Mouse (Mus musculus) myocyte (in vitro differentiated cells): ENCODE results near the gene Mertk. TPM values are rescaled to one million over a fixed set of nuclear protein-coding genes. Genes with fewer than 3 reads are reported as not detected.

Experiments
- H3K27me3 ChIP-seq: one replicate; pipeline ENCODE4 v1.6.1; 2011; ENCODE audit not compliant: control insufficient read depth, insufficient read depth, insufficient read length
- H3K36me3 ChIP-seq: one replicate; pipeline ENCODE4 v1.6.1; 2011; ENCODE audit not compliant: control insufficient read depth, insufficient read depth
- H3K4me2 ChIP-seq: one replicate; pipeline ENCODE4 v1.6.1; 2011; ENCODE audit warnings: low read depth, control low read depth
- H3K4me3 ChIP-seq: one replicate; pipeline ENCODE4 v1.5.1; 2011; ENCODE audit warnings: mild to moderate bottlenecking, control low read depth, moderate library complexity
- H3K79me2 ChIP-seq: one replicate; pipeline ENCODE4 v1.6.1; 2011; ENCODE audit not compliant: control insufficient read depth, insufficient read depth
- H3ac ChIP-seq: one replicate; pipeline ENCODE4 v1.6.1; 2011; ENCODE audit not compliant: control insufficient read depth, insufficient read length
- CEBPB ChIP-seq: IDR thresholded peaks from 2 replicates; pipeline ENCODE4 v1.6.1; 2011; ENCODE audit warnings: mild to moderate bottlenecking, moderate library complexity; ENCODE audit not compliant: poor library complexity, insufficient read depth, severe bottlenecking
- E2F4 ChIP-seq: IDR thresholded peaks from one replicate; pipeline ENCODE4 v1.6.1; 2011; ENCODE audit warnings: mild to moderate bottlenecking, control low read depth, moderate library complexity; ENCODE audit not compliant: insufficient read depth
- MAX ChIP-seq: IDR thresholded peaks from one replicate; pipeline ENCODE4 v1.6.1; 2011; ENCODE audit warnings: low read depth, mild to moderate bottlenecking, control low read depth
- MYOD1 ChIP-seq, 3 experiments: IDR thresholded peaks; one replicate each; pipeline ENCODE4 v1.6.1; 2011; ENCODE audit warnings: control low read depth in 2 of 3, low read depth in 2 of 3, mild to moderate bottlenecking in 2 of 3, moderate library complexity in 1 of 3; ENCODE audit not compliant: insufficient read length in 2 of 3, control insufficient read depth in 1 of 3
- MYOG ChIP-seq, 3 experiments: IDR thresholded peaks; one replicate each; pipeline ENCODE4 v1.6.1; 2011; ENCODE audit warnings: control low read depth in 2 of 3, low read depth in 2 of 3, mild to moderate bottlenecking in 2 of 3; ENCODE audit not compliant: insufficient read length in 2 of 3, control insufficient read depth in 1 of 3, insufficient read depth in 1 of 3
- POLR2A ChIP-seq: IDR thresholded peaks from one replicate; pipeline ENCODE4 v1.6.1; 2011; ENCODE audit warnings: low read depth, mild to moderate bottlenecking, control low read depth, moderate library complexity; ENCODE audit not compliant: insufficient read length
- POLR2AphosphoS2 ChIP-seq: IDR thresholded peaks from one replicate; pipeline ENCODE4 v1.6.1; 2011; ENCODE audit warnings: low read depth, control low read depth; ENCODE audit not compliant: insufficient read length
- REST ChIP-seq: IDR thresholded peaks from one replicate; pipeline ENCODE4 v1.6.1; 2011; ENCODE audit warnings: mild to moderate bottlenecking, control low read depth, moderate library complexity; ENCODE audit not compliant: insufficient read depth, insufficient read length
- SRF ChIP-seq: IDR thresholded peaks from one replicate; pipeline ENCODE4 v1.6.1; 2011; ENCODE audit warnings: low read depth; ENCODE audit not compliant: control insufficient read depth, insufficient read length
- TCF12 ChIP-seq: IDR thresholded peaks from one replicate; pipeline ENCODE4 v1.6.1; 2011; ENCODE audit warnings: mild to moderate bottlenecking, control low read depth; ENCODE audit not compliant: poor library complexity, insufficient read depth, severe bottlenecking
- TCF3 ChIP-seq: IDR thresholded peaks from one replicate; pipeline ENCODE4 v1.6.1; 2011; ENCODE audit warnings: low read depth, control low read depth; ENCODE audit not compliant: insufficient read length
- USF1 ChIP-seq: IDR thresholded peaks from one replicate; pipeline ENCODE4 v1.6.1; 2011; ENCODE audit warnings: low read depth, mild to moderate bottlenecking, control low read depth, moderate library complexity
- polyA plus RNA-seq: library from polyadenylated mRNA; unstranded; fragments of >200 nt; fragmentation: generic; extraction: Trizol; gene quantifications from one replicate; pipeline ENCODE4 v1.2.1, GENCODE M21; 2012; ENCODE audit warnings: missing spikeins

Mertk gene
- polyA plus RNA-seq, 1 experiment = 0.89 TPM

DNA sequence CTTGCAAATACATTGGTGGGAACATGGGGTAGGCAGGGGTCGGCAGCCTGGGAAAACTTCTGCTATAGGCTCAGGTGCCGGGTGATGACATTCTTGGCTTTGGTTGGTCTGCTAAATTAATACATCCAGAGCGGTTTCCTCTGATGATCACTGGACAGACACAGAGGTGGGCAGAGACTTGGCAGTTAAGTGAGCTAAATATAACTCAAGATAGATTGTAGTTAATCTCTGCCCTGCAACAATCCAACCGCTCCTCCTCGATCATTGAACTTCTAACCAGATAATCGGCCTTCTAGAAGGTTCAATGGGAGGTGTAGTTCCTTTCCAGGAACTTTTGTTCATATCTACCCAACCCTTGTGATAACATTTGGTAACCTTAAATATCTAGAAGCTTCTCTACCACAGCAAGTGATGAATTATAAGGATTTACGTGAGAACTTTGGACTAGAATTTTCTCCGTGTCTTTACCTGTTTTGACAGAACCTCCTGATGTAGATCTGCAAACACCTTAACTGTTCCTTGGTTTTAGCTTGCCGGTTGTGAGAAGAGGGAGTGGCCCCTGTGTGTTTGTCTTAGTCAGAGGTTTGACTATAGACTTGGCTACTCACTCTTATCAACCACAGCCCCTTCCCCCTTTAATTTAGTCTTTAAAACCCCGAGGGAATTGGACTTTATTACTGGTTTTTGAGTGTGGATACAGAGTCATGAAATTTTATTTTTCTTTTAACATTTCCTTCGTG lies 92.3 kb downstream of the Mertk start:
- Histone ChIP-seq H3K79me2 (no peaks in the 10 kb centered on the region), H3ac (no peak overlapping the region), H3K36me3 (no peaks in the 10 kb centered on the region), H3K27me3 (no peaks in the 10 kb centered on the region), H3K4me3 (no peak overlapping the region), H3K4me2 (no peak overlapping the region)
- no peak for TF ChIP-seq REST
- TF ChIP-seq POLR2A = no peak
- TF ChIP-seq MYOD1 (IDR thresholded peaks at IDR 0.05; ENCODE audit: control insufficient read depth in 1 of 3, insufficient read length in 2 of 3, low read depth in 2 of 3) = no peak
- no peak for TF ChIP-seq SRF
- no peak for TF ChIP-seq POLR2AphosphoS2
- no peak for TF ChIP-seq TCF3
- no peak for TF ChIP-seq E2F4

DNA sequence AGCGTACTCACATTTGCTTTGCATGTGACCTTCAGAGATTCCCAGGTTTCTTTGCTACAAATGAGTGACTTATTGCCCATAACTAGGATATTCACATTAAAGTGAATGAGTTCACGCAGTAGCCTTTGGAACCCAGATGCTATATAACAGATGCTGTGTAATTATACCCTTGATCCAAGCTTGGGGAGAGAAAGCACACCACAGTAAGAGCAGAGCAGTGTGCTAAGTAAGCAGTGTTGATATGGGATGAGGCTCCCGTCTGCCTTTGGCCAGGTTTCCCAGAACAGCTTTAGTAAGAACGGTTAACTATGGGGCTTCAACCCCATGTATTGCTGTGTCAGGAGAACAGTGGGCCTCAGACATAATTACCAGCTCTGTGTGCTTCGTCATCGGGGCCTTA lies 95.2 kb downstream of the Mertk start:
- Histone ChIP-seq H3K27me3 (no peaks in the 10 kb centered on the region), H3ac (no peak overlapping the region), H3K36me3 (no peaks in the 10 kb centered on the region), H3K4me2 (no peak overlapping the region), H3K4me3 (no peak overlapping the region), H3K79me2 (no peaks in the 10 kb centered on the region)
- no peak for TF ChIP-seq USF1
- TF ChIP-seq REST = no peak
- TF ChIP-seq POLR2A = no peak
- no peak for TF ChIP-seq MYOD1 (IDR thresholded peaks at IDR 0.05; ENCODE audit: control insufficient read depth in 1 of 3, insufficient read length in 2 of 3, low read depth in 2 of 3)
- no peak for TF ChIP-seq MYOG (IDR thresholded peaks at IDR 0.05; ENCODE audit: control insufficient read depth in 1 of 3, insufficient read depth in 1 of 3, insufficient read length in 2 of 3, low read depth in 2 of 3)
- TF ChIP-seq MAX = no peak
- TF ChIP-seq SRF = no peak
- TF ChIP-seq CEBPB = no peak
- TF ChIP-seq POLR2AphosphoS2 = no peak
- TF ChIP-seq E2F4 = no peak

DNA sequence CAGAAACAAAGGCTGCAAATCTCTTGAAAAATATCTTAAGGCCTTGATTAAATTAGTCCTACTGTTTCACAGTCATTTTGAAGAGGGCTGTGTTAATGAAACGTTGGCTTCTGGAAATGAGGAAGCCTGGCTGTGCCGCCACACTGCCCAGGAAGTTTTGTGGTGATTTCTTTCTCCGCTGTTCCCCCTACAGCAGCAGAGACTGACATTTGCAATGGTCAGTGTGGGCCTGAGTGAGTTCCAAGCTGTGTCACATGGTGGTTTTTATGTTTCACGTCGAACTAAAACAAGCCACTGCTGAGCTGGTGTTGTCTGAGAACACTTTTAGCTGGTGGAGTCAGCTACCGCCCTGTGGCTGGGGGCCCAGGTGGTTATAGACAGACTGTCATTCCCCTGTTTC lies 97.7 kb downstream of the Mertk start:
- Histone ChIP-seq H3K4me2 (no peak overlapping the region), H3K27me3 (no peaks in the 10 kb centered on the region), H3K36me3 (no peaks in the 10 kb centered on the region)

DNA sequence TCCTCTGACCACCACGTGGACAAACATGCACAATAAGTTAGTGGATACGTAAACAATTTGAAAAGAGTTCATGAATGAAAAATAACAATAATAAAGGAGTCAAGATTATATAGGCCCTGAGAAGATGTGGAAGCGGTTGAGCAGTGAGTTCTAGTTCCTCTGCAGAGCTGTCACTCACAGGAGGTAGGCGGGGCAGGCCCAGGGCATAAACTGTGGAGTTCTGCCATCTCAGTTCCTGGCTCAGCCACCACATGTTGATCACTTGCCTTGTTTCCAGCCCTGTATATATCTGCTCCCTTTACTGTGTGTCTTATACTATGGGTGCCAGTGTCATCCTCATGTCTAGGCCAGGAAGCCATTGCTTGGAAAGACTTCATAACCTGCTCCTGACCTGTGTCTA lies 104.7 kb downstream of the Mertk start:
- no peaks in the 10 kb centered on the region for H3K36me3 ChIP-seq
- no peak for TF ChIP-seq USF1
- no peak for TF ChIP-seq MYOG (IDR thresholded peaks at IDR 0.05; ENCODE audit: control insufficient read depth in 1 of 3, insufficient read depth in 1 of 3, insufficient read length in 2 of 3, low read depth in 2 of 3)
- no peak for TF ChIP-seq REST
- TF ChIP-seq TCF3 = no peak
- no peak for TF ChIP-seq E2F4
- TF ChIP-seq POLR2AphosphoS2 = no peak
- no peak for TF ChIP-seq MAX
- TF ChIP-seq MYOD1 (IDR thresholded peaks at IDR 0.05; ENCODE audit: control insufficient read depth in 1 of 3, insufficient read length in 2 of 3, low read depth in 2 of 3) = no peak
- no peak for TF ChIP-seq CEBPB
- no peak for TF ChIP-seq TCF12
- TF ChIP-seq POLR2A = no peak
- no peak for TF ChIP-seq SRF
- H3K4me3 ChIP-seq = no peak overlapping the region
- no peak overlapping the region for H3ac ChIP-seq
- no peaks in the 10 kb centered on the region for H3K27me3 ChIP-seq
- H3K4me2 ChIP-seq = no peak overlapping the region
- H3K79me2 ChIP-seq = no peaks in the 10 kb centered on the region

More for the DNA sequence above, 97.7 kb downstream of the Mertk start:
- TF ChIP-seq USF1 = no peak
- no peak for TF ChIP-seq REST
- no peak for TF ChIP-seq POLR2A
- TF ChIP-seq MAX = no peak
- TF ChIP-seq SRF = no peak
- no peak for TF ChIP-seq E2F4
- no peak for TF ChIP-seq MYOD1 (IDR thresholded peaks at IDR 0.05; ENCODE audit: control insufficient read depth in 1 of 3, insufficient read length in 2 of 3, low read depth in 2 of 3)
- no peak for TF ChIP-seq CEBPB
- TF ChIP-seq TCF3 = no peak
- TF ChIP-seq TCF12 = no peak
- no peak for TF ChIP-seq MYOG (IDR thresholded peaks at IDR 0.05; ENCODE audit: control insufficient read depth in 1 of 3, insufficient read depth in 1 of 3, insufficient read length in 2 of 3, low read depth in 2 of 3)
- no peak for TF ChIP-seq POLR2AphosphoS2
- no peak overlapping the region for H3K4me3 ChIP-seq
- no peak overlapping the region for H3ac ChIP-seq
- no peaks in the 10 kb centered on the region for H3K79me2 ChIP-seq

DNA sequence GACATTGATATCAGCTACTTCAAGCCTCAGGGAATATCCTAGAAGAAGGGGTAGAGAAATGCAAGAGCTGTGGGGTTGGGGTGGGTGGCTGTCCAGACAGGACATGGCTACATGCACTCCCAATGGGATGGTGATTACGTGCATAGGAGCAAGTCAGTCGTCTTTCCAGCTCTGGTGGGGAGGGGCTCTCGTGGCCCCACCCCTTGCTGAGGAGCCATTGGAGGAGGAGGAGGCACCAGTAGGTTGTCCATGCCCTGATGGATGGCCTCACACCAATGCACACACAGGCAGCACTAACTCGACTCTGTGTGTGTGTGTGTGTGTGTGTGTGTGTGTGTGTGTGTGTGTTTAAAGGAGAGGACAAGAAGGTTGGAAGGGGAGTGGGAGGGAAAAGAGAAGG lies 106.6 kb downstream of the Mertk start:
- TF ChIP-seq MAX (no peak), TCF3 (no peak), USF1 (no peak), REST (no peak), TCF12 (no peak), POLR2AphosphoS2 (no peak), CEBPB (no peak), MYOD1 (IDR thresholded peaks at IDR 0.05; ENCODE audit: control insufficient read depth in 1 of 3, insufficient read length in 2 of 3, low read depth in 2 of 3) (no peak), SRF (no peak), E2F4 (no peak), MYOG (IDR thresholded peaks at IDR 0.05; ENCODE audit: control insufficient read depth in 1 of 3, insufficient read depth in 1 of 3, insufficient read length in 2 of 3, low read depth in 2 of 3) (no peak), POLR2A (no peak)
- H3K4me3 ChIP-seq = no peak overlapping the region
- H3ac ChIP-seq = no peak overlapping the region
- H3K79me2 ChIP-seq = no peaks in the 10 kb centered on the region
- no peaks in the 10 kb centered on the region for H3K27me3 ChIP-seq
- no peaks in the 10 kb centered on the region for H3K36me3 ChIP-seq
- no peak overlapping the region for H3K4me2 ChIP-seq
